34 mouse cellular contexts compared by ENCODE assay signal in genomic region chr5:25153491-25153890, GRCm38 (mm10). TPM values are rescaled to one million over a fixed set of nuclear protein-coding genes. Genes with fewer than 3 reads are reported as not detected.
"Had no signal": no experiment of that assay in that cellular context is flagged by ENCODE, and none has a peak within 500 bp of the region (broad histone marks: within the 10 kb centered on the region; RNA-seq: fewer than 3 reads in every experiment).

No protein-coding gene starts in this region.

- H3K9ac ChIP-seq: forebrain, postnatal 0 days; heart, embryonic 13.5 days; heart, embryonic 15.5 days; hindbrain, embryonic 13.5 days; hindbrain, embryonic 15.5 days; intestine, embryonic 15.5 days; limb, embryonic 13.5 days; limb, embryonic 15.5 days; liver, embryonic 14.5 days had no signal

- H3K4me2 ChIP-seq: heart, embryonic 11.5 days; heart, embryonic 13.5 days; heart, embryonic 15.5 days; hindbrain, embryonic 13.5 days; hindbrain, embryonic 15.5 days; intestine, embryonic 15.5 days; limb, embryonic 13.5 days; limb, embryonic 15.5 days had no signal

- DNase-seq: forebrain, postnatal 0 days; gastrocnemius, postnatal 36 days; kidney, adult 11 months; kidney, adult 9 months; kidney, postnatal 4 days; lung, adult 18-20 months had no signal

- ATAC-seq: hindbrain, postnatal 0 days; intestine, embryonic 15.5 days had no signal

- H3K27ac ChIP-seq: heart, embryonic 13.5 days; heart, embryonic 15.5 days; hindbrain, embryonic 13.5 days; hindbrain, embryonic 15.5 days; hindbrain, postnatal 0 days; intestine, embryonic 15.5 days; layer of hippocampus, adult 2 months; left cerebral cortex, adult 2 months; limb, embryonic 13.5 days; limb, embryonic 15.5 days; liver, embryonic 14.5 days had no signal

- H3K36me3 ChIP-seq: heart, embryonic 13.5 days; heart, embryonic 15.5 days; hindbrain, embryonic 13.5 days; hindbrain, embryonic 15.5 days; intestine, embryonic 15.5 days; limb, embryonic 13.5 days; limb, embryonic 15.5 days had no signal

- H3K4me1 ChIP-seq: heart, embryonic 15.5 days; hindbrain, embryonic 15.5 days; intestine, embryonic 15.5 days; limb, embryonic 13.5 days; limb, embryonic 15.5 days had no signal

- H3K4me3 ChIP-seq: heart, embryonic 13.5 days; heart, embryonic 15.5 days; hindbrain, embryonic 13.5 days; hindbrain, embryonic 15.5 days; intestine, embryonic 15.5 days; layer of hippocampus, adult 2 months; left cerebral cortex, adult 2 months; limb, embryonic 13.5 days; limb, embryonic 15.5 days had no signal

- H3K9me3 ChIP-seq: heart, embryonic 13.5 days; heart, embryonic 15.5 days; hindbrain, embryonic 13.5 days; hindbrain, embryonic 15.5 days; intestine, embryonic 15.5 days; limb, embryonic 13.5 days; limb, embryonic 15.5 days had no signal

- H3K27me3 ChIP-seq: heart, embryonic 13.5 days; heart, embryonic 15.5 days; hindbrain, embryonic 13.5 days; hindbrain, embryonic 15.5 days; intestine, embryonic 15.5 days; limb, embryonic 13.5 days; limb, embryonic 15.5 days had no signal

RNA-seq across cellular contexts. Expression of gene Galntl5, which starts 27.8 kb away (rescaled TPM):
- total RNA-seq: forebrain, postnatal 0 days; gastrocnemius, adult 18-20 months; gastrocnemius, adult 8-10 months; gastrocnemius, postnatal 14 days; gastrocnemius, postnatal 36 days; heart, adult 18-20 months; heart, adult 8-10 months; heart, postnatal 14 days; heart, postnatal 36 days; hematopoietic stem cell, adult 5-6 weeks; hindbrain, postnatal 0 days; layer of hippocampus, adult 2 months; layer of hippocampus, postnatal 10 days; layer of hippocampus, postnatal 25 days; left cerebral cortex, adult 2 months; left cerebral cortex, postnatal 14 days; left cerebral cortex, postnatal 36 days had no signal
- polyA plus RNA-seq: forebrain, postnatal 0 days; heart, embryonic 11.5 days; heart, embryonic 13.5 days; heart, embryonic 15.5 days; heart, postnatal 0 days; hindbrain, embryonic 11.5 days; hindbrain, embryonic 13.5 days; hindbrain, embryonic 15.5 days; hindbrain, postnatal 0 days; intestine, embryonic 15.5 days; kidney, embryonic 16.5 days; limb, embryonic 11.5 days; limb, embryonic 13.5 days; limb, embryonic 15.5 days; liver, embryonic 14.5 days had no signal
